Mouse (Mus musculus) cerebellum, adult (tissue): Measurements from ENCODE around the gene Pmpca.

Experiments
- ATAC-seq: cut with Nextera tagmentation; 2 replicates; pipeline ENCODE4 v1.9.2; 2017; ENCODE audit warnings: mild to moderate bottlenecking, moderate library complexity, mixed read lengths; ENCODE audit not compliant: insufficient number of reproducible peaks, low FRiP score, low TSS enrichment

The Pmpca gene

DNA sequence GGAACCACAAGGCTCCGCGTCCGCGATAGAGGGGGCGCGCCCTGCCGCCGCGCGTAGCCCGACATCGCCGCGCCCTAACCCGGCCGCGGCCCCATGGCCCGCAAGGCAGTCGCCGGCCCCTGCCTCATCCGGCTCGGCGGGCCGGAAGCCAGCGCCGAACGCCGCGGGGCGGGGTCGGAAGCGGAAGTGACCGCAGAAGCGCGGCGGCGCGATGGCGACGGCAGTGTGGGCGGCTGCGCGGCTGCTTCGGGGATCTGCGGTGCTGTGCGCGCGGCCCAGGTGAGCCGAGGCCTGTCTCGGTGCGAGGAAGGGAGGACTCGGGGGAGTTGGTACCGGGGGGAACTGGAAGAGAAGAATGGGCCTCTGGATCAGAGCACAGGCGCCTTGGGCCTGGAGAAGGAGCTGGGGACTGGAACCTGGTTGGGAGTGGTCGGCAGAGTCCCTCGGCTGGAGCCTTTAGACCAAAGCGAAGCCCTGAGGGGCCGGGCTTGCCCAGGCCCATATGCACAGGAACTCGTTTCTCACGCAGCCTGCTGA lies at the start of gene Pmpca, which contains the start of gene Entr1:
Gene Pmpca, plus strand, starts transcription at position 186 of the 537 bp plus-strand sequence.
Gene Entr1, minus strand, starts transcription at position 163 of the 537 bp plus-strand sequence.
- peak; percentile 71; the same call in 1 of the 2 replicates for ATAC-seq

GRCm38 (mm10) chr2:26341510-26341981 lies 47.6 kb upstream of the Pmpca start:
- ATAC-seq = no peak

GRCm38 (mm10) chr2:26342044-26342443 lies 47.1 kb upstream of the Pmpca start:
- ATAC-seq = peak; percentile 31; the same call in 1 of the 2 replicates

DNA sequence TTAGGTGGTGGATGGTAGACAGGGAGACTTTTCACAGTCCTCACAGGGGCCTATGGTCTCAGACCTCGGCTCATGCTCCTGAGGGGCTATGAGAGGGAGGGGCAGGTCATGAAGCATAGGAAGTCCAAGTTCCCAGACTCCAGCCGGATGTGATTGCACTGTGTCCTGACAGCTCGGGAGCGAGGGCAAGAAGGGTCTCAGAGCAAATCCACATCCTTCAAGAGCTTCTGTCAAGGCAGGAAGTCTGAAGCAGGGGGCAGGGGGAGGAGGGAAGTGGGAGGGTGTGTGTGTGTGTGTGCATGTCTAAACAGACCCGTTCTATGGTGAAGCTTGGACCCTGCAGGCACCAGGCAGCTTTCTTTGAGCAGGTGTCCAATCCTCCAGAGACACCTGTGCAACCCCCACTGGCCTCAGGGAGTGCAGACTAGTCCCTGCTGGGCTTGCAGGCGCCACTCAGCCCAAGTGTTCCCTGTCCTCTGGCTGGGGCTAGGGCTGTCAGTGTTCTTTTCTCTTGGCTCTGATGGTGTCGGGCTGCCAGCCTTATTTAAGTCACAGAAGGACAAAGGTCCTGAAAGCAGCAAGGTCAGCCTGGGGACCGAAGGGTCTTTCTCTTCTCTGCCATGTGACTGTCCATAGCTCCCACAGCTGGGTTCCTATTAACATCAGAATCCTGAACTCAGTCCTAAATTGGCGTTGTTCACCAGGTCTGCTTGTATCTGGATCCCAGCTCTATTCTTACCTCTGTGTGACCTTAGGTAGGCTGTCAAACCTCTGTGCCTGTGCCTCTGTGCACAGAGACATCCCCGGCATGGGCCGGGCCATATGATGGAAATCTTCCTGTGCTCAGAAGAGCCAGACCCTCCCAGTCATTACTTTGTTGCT lies 46.3 kb upstream of the Pmpca start:
- no peak for ATAC-seq

DNA sequence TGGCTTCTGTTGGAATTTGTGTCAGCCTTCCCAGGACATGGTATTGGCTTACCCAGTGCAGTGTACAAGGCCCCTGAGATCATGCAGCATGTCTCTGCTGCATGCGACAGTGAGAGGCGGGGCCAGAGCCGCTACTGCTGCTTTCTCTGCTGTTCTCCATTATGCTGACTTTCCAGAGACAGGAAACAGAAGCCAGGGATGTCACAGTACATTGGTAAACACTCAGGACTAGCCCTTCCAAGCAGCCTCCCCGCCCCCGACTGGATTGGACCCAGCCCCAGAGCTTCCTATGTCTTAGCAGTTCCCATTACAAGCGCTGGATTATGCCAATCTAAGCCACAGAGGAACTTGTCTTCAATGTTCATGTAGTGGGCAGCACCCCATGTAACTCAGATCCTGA lies 40.9 kb upstream of the Pmpca start:
- no peak for ATAC-seq

DNA sequence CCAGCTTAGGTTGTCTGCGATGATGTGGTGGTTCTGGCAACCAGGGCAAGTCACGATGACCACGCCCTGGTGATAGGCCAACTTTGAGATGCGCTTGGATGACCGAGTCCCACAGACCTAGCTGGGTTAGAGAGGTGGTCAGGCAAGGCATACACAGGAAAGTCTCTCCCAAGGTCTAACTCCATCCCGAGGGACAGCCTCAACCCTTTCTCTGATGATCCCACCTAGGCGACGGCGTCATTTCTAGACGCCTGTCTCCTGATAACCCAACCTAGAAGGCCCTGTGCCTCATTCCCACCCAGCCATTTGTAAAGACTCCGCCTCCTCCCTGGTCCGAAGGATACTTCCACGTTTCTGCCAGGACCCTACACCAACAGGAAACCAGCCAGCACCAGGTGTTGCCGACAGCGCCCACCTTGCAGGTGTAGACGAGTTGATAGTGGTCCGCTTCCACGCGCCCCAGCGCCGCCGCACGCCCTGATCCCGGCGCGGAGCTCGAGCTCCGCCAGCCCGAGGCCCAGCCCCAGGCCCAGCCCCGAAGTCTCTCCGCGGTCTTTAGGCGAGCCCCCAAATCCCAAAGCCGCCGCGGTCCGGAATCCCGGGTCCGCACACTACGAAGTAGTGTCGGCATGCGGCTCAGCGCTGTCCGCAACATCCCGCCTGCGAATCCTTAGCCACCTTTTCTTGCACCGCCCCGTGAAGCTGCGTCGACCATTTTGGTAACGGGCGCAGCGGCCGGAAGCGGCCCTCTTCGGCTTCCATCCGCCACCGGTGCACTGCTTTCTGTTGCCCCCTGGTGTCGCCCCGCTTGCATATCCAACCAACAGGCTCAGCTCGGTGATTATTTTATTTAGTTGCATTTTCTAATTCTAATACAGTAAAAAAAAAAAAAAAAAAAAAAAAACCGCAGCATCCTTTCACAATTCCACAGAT lies 37.5 kb upstream of the Pmpca start, which contains the start of gene Dnlz:
Gene Dnlz, minus strand, starts transcription at position 753 of the 933 bp plus-strand sequence.
- peak; percentile 41; the same call in 1 of the 2 replicates for ATAC-seq

DNA sequence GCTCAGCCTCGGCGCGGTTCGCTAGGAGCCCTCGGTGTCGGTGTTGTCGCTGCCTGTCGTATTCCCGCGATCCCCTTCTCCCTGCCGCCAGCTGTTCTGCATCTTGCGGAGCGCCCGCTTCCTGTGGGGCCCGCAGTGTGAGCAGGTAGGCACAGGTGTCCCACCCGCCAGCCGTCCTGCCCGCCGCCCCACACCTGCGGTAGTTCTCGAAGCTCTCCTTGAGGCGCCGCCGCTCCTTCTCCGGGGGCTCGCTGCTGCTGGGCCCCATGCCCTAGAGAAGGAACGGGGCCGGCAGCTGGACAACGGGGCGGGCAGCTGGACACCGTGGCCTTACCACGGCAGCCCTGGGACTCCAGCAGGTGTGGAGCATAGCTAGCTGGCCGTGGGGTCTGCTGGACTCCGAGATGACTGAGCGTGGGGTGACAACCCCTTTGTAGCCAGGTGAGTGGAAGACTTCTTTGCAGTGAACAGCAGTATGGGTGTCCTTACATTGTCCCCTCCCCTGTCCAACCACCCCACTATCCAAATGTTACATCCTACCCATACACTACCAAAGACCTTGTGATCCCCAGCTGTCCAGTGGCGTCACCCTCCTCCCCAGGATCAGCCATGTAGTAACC lies 36.7 kb upstream of the Pmpca start:
- 0 out of 2 replicates have a peak, but pooled peaks have one; percentile 4 for ATAC-seq

- no peak for ATAC-seq
Observed at GRCm38 (mm10) chr2:26353066-26353980, 35.8 kb upstream of the Pmpca start.

DNA sequence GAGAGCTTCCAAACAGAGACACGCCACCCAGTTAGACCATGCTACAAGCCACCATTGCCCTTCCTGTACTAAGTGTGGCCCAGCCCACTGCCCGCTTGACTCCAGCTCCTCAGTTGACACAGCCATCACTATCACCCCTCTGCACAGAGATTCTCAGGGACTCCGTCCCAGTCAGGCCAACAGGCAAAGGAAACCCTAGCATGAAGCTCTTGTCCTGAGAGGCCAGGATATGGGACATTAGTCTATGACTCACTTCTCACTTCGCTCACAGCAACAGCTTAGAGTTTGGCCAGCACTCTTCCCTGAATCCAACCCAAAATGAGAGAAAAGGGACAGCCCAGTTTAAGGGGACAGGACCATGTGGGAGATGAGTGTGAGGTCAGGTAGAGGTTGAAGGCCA lies 34.7 kb upstream of the Pmpca start:
- no peak for ATAC-seq

GRCm38 (mm10) chr2:26356231-26356630 lies 32.9 kb upstream of the Pmpca start:
- ATAC-seq = no peak

DNA sequence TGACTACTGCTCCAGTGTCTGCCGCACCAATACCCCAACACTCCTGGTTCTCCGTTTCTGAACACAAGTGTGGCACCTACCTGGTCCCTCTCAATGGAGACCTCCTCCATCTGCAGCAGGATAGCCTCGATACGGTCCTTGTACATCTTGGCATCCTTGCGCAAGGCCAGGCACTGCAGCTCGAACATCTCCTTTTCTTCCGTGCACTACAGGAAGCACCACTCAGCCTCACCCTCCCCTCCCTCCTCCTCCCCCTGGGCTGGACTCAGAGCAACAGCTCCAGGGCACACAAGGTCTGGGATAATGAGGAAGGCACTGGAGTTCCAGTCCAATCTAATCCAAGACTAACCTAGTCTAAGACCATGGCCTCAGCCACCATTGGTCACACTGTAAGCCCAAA lies 32.5 kb upstream of the Pmpca start:
- ATAC-seq = no peak

DNA sequence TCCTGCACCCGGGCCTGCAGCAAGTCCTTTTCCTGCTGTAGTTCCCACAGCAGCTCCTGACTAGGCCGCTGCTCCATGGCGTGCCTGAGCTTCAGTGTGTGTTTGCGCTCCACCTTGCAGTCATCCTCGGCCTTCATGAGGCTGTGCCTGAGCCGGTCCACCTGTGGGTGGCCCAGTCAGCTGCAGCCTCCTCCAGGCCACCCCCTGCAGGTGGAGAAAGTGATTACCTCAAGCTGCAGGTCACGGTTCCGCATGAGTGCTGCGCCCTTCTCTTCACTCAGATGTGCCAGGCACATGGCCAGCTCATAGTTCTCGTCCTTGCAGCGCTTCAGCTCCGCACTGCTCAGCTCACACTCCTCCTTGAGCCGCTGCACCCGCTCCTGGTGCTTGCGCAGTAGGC lies 31.7 kb upstream of the Pmpca start:
- ATAC-seq = no peak

- no peak for ATAC-seq
Observed at GRCm38 (mm10) chr2:26358667-26359320, 30.3 kb upstream of the Pmpca start.

DNA sequence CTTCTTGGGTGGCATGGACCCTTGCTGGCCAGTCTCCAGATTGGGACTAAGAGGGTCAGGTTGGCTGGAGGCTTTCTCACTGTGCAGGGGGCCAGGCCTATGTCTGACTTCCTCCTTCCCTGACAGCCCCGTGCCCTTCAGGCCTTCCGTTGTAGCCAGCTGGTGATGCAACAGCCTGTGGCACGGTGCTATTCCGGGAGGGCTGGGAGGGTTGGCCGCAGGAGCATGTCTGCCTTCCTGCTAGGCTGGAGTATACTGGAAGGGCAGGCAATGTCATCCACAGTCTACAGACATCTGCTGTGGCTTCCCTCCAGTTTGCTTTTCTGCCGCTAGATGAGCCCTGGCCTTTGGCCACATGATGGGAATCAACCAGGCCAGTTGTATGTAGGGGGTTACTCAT lies 29.2 kb upstream of the Pmpca start:
- ATAC-seq = no peak

DNA sequence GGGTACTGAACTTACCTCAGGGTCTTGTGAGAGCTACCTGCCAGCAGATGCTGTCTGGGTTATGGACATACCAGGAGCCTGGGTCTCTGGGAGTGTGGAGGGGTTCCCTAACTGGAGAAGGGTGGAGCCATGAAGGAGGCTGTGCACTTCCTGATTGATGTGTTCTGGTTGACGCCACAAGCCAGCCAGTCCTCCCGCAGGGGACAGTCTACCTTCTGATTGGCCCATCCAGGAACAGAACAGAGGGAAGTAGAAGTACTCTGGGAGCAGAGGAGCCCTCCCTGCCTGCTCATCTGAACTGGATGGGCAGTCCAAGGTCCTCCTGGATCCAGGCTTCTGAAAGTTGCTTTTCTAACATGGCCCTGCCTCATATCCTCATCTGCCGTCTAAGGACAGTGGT lies 28.4 kb upstream of the Pmpca start, which contains the start of gene Card9:
Gene Card9, minus strand, starts transcription at position 147 of the 400 bp plus-strand sequence.
- ATAC-seq = no peak

GRCm38 (mm10) chr2:26362991-26363390 lies 26.1 kb upstream of the Pmpca start:
- no peak for ATAC-seq

- no peak for ATAC-seq
Observed at GRCm38 (mm10) chr2:26363481-26363880, 25.7 kb upstream of the Pmpca start.

- ATAC-seq = no peak
Observed at GRCm38 (mm10) chr2:26364738-26365465, 24.2 kb upstream of the Pmpca start.
